Mouse (Mus musculus) myocyte (in vitro differentiated cells): ENCODE measurements at regions not wholly inside any gene's neighbourhood (a gene's known extent, or its start where the extent isn't known, plus 50 kb on each side); places are given as distances from the start of the nearest gene placed in this dataset.

ENCODE experiments used
- CEBPB ChIP-seq: IDR thresholded peaks from 2 replicates; pipeline ENCODE4 v1.6.1; 2011; ENCODE audit warnings: mild to moderate bottlenecking, moderate library complexity; ENCODE audit not compliant: poor library complexity, insufficient read depth, severe bottlenecking
- E2F4 ChIP-seq: IDR thresholded peaks from one replicate; pipeline ENCODE4 v1.6.1; 2011; ENCODE audit warnings: mild to moderate bottlenecking, control low read depth, moderate library complexity; ENCODE audit not compliant: insufficient read depth
- MAX ChIP-seq: IDR thresholded peaks from one replicate; pipeline ENCODE4 v1.6.1; 2011; ENCODE audit warnings: low read depth, mild to moderate bottlenecking, control low read depth
- MYOD1 ChIP-seq, 3 experiments: IDR thresholded peaks; one replicate each; pipeline ENCODE4 v1.6.1; 2011; ENCODE audit warnings: control low read depth in 2 of 3, low read depth in 2 of 3, mild to moderate bottlenecking in 2 of 3, moderate library complexity in 1 of 3; ENCODE audit not compliant: insufficient read length in 2 of 3, control insufficient read depth in 1 of 3
- MYOG ChIP-seq, 3 experiments: IDR thresholded peaks; one replicate each; pipeline ENCODE4 v1.6.1; 2011; ENCODE audit warnings: control low read depth in 2 of 3, low read depth in 2 of 3, mild to moderate bottlenecking in 2 of 3; ENCODE audit not compliant: insufficient read length in 2 of 3, control insufficient read depth in 1 of 3, insufficient read depth in 1 of 3
- POLR2A ChIP-seq: IDR thresholded peaks from one replicate; pipeline ENCODE4 v1.6.1; 2011; ENCODE audit warnings: low read depth, mild to moderate bottlenecking, control low read depth, moderate library complexity; ENCODE audit not compliant: insufficient read length
- POLR2AphosphoS2 ChIP-seq: IDR thresholded peaks from one replicate; pipeline ENCODE4 v1.6.1; 2011; ENCODE audit warnings: low read depth, control low read depth; ENCODE audit not compliant: insufficient read length
- REST ChIP-seq: IDR thresholded peaks from one replicate; pipeline ENCODE4 v1.6.1; 2011; ENCODE audit warnings: mild to moderate bottlenecking, control low read depth, moderate library complexity; ENCODE audit not compliant: insufficient read depth, insufficient read length
- TCF12 ChIP-seq: IDR thresholded peaks from one replicate; pipeline ENCODE4 v1.6.1; 2011; ENCODE audit warnings: mild to moderate bottlenecking, control low read depth; ENCODE audit not compliant: poor library complexity, insufficient read depth, severe bottlenecking
- USF1 ChIP-seq: IDR thresholded peaks from one replicate; pipeline ENCODE4 v1.6.1; 2011; ENCODE audit warnings: low read depth, mild to moderate bottlenecking, control low read depth, moderate library complexity

- TF ChIP-seq MAX (no peak), E2F4 (no peak), MYOD1 (IDR thresholded peaks at IDR 0.05; ENCODE audit: control insufficient read depth in 1 of 3, insufficient read length in 2 of 3, low read depth in 2 of 3) (peak in 1 of 3 experiments; percentile 38), MYOG (IDR thresholded peaks at IDR 0.05; ENCODE audit: control insufficient read depth in 1 of 3, insufficient read depth in 1 of 3, insufficient read length in 2 of 3, low read depth in 2 of 3) (peak in 1 of 3 experiments; percentile 34), POLR2AphosphoS2 (no peak), CEBPB (no peak), POLR2A (no peak), TCF12 (no peak), USF1 (no peak), REST (no peak)
Measured at GRCm38 (mm10) chr1:73418196-73418595, 402.5 kb upstream of the Tnp1 start.
